Comparison of ENCODE assay signal across 8 mouse cellular contexts in the genomic region with DNA sequence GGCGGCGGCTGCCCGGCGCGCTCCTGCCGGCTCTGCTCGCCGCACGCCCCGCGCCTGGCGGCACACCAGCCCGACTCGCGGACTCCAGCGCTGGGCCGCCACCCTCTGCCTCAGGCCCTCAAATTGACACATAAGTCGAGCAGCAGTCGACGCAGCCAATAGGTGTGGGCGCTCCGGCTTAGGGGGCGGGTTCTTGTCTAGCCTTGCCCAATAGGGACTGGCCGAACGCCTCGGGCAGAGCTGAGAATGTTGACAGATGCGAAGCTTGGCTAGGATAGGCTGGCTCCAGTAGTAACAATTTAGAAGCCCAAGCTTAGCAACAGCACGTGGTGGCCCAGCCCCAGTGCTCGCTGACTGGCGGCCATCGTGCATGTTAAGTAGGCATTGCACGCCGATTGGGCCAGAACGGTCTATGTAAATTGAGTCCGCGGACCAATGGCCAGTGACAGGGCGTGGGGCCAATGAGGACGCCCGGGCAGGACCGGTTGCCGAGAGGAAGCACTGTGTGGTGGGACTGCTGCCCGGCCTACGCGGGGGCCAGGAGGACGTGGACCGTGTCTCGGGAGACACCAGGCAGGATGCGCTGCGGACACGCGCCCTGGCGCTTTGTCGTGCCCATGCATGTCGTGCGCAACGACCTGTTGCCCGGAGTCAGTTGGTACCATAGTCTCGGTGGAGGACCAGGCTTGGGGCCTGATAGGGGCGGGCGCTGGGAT. TPM values are rescaled to one million over a fixed set of nuclear protein-coding genes. Genes with fewer than 3 reads are reported as not detected.
DNase-seq lines count a peak whose midpoint lies in the region; ATAC-seq and TF ChIP-seq lines count a peak whose summit lies in the region.

Mxd4 (minus strand) TSS at position 120 of the 716 bp plus-strand sequence.

- TF ChIP-seq CTCF in C2C12 (IDR thresholded peaks at IDR 0.05; ENCODE audit: control insufficient read depth, insufficient read depth, insufficient read length): no peak
- TF ChIP-seq CTCF in brain, embryonic 14.5 days (IDR thresholded peaks at IDR 0.05; ENCODE audit: borderline replicate concordance, extremely low read depth, insufficient read depth, insufficient read length): no peak
- TF ChIP-seq CTCF in liver, adult 2 months (IDR thresholded peaks at IDR 0.05; ENCODE audit: low read depth, low read length): no peak

- H3K4me3 ChIP-seq in C2C12 (ENCODE audit: insufficient read depth, poor library complexity, severe bottlenecking) (peak within 1 kb of the TSS; percentile 39), myocyte (peak within 1 kb of the TSS; percentile 52)
- peak within 1 kb of the TSS; percentile 77 for H3K4me3 ChIP-seq in erythroblast, embryonic 14.5 days (replicated peaks)
- H3K4me3 ChIP-seq in heart, embryonic 11.5 days (ENCODE audit: low read depth, low read length): peak within 1 kb of the TSS; percentile 92
- H3K4me3 ChIP-seq in kidney, embryonic 16.5 days (ENCODE audit: low read length): peak within 1 kb of the TSS; percentile 94
- H3K4me3 ChIP-seq in liver, adult 2 months (ENCODE audit: insufficient read depth, low read depth, low read length): peak within 1 kb of the TSS; percentile 68

- H3K36me3 ChIP-seq in C2C12 (ENCODE audit: control insufficient read depth, insufficient read depth) (no peaks in the 10 kb centered on the region), myocyte (ENCODE audit: control insufficient read depth, insufficient read depth) (no peaks in the 10 kb centered on the region)
- H3K36me3 ChIP-seq in erythroblast, embryonic 14.5 days (ENCODE audit: control insufficient read depth): no peaks in the 10 kb centered on the region
- peaks cover 3% of the 10 kb centered on the region; the same call in 1 of the 2 replicates for H3K36me3 ChIP-seq in heart, embryonic 11.5 days (ENCODE audit: control insufficient read depth, insufficient read depth, low read length)
- peaks cover 4% of the 10 kb centered on the region for H3K36me3 ChIP-seq in kidney, embryonic 16.5 days (ENCODE audit: insufficient read depth, low read length)
- no peaks in the 10 kb centered on the region for H3K36me3 ChIP-seq in liver, adult 2 months (ENCODE audit: control insufficient read depth, insufficient read depth, low read length)
- H3K36me3 ChIP-seq in splenic B cell, adult 2 months (ENCODE audit: control insufficient read depth, insufficient read depth, low read length, poor library complexity, severe bottlenecking): no peaks in the 10 kb centered on the region; the same call in 1 of the 2 replicates

- H3K9ac ChIP-seq in heart, embryonic 11.5 days (ENCODE audit: low read depth, low read length): peak within 1 kb of the TSS; percentile 90
- H3K9ac ChIP-seq in kidney, embryonic 16.5 days (replicated peaks; ENCODE audit: low read length): peak within 1 kb of the TSS; percentile 85
- H3K9ac ChIP-seq in liver, adult 2 months (ENCODE audit: low read depth, low read length): peak within 1 kb of the TSS; percentile 84

- peak; percentile 100 for DNase-seq in brain, embryonic 14.5 days (ENCODE audit: low read depth)
- DNase-seq in liver, adult 2 months (ENCODE audit: extremely low read depth, low read depth, low spot score): peak; percentile 100
- peak; percentile 99 for DNase-seq in splenic B cell, adult 2 months (ENCODE audit: low read depth, low spot score)

- peaks cover 36% of the 10 kb centered on the region for H3K4me1 ChIP-seq in erythroblast, embryonic 14.5 days (ENCODE audit: control insufficient read depth)
- H3K4me1 ChIP-seq in heart, embryonic 11.5 days (ENCODE audit: control insufficient read depth, insufficient read depth, low read length): peaks cover 48% of the 10 kb centered on the region
- peaks cover 43% of the 10 kb centered on the region for H3K4me1 ChIP-seq in kidney, embryonic 16.5 days (ENCODE audit: insufficient read depth, low read length)
- peaks cover 26% of the 10 kb centered on the region for H3K4me1 ChIP-seq in liver, adult 2 months (ENCODE audit: control insufficient read depth, insufficient read depth, low read length)

- H3K27me3 ChIP-seq in C2C12 (ENCODE audit: control insufficient read depth, insufficient read depth, insufficient read length): no peaks in the 10 kb centered on the region
- peaks cover 4% of the 10 kb centered on the region; the same call in 1 of the 2 replicates for H3K27me3 ChIP-seq in erythroblast, embryonic 14.5 days (ENCODE audit: control insufficient read depth)
- H3K27me3 ChIP-seq in heart, embryonic 11.5 days (ENCODE audit: control insufficient read depth, insufficient read depth, low read length): no peaks in the 10 kb centered on the region
- H3K27me3 ChIP-seq in kidney, embryonic 16.5 days (ENCODE audit: insufficient read depth, low read length): no peaks in the 10 kb centered on the region
- H3K27me3 ChIP-seq in liver, adult 2 months (ENCODE audit: control insufficient read depth, insufficient read depth, low read length): no peaks in the 10 kb centered on the region
- H3K27me3 ChIP-seq in myocyte (ENCODE audit: control insufficient read depth, insufficient read depth, insufficient read length): no peaks in the 10 kb centered on the region
- no peaks in the 10 kb centered on the region for H3K27me3 ChIP-seq in splenic B cell, adult 2 months (ENCODE audit: control insufficient read depth, insufficient read depth, low read length, poor library complexity, severe bottlenecking)

- no peaks in the 10 kb centered on the region for H3K79me3 ChIP-seq in C2C12 (ENCODE audit: low read depth)

- H3ac ChIP-seq in C2C12 (ENCODE audit: control insufficient read depth, insufficient read length, low read depth): peak within 1 kb of the TSS; percentile 69
- H3ac ChIP-seq in myocyte (ENCODE audit: control insufficient read depth, insufficient read length): peak within 1 kb of the TSS; percentile 43

- no peaks in the 10 kb centered on the region for H3K9me3 ChIP-seq in erythroblast, embryonic 14.5 days (ENCODE audit: control insufficient read depth, low read length)
- no peaks in the 10 kb centered on the region for H3K9me3 ChIP-seq in heart, embryonic 11.5 days (replicated peaks; ENCODE audit: control insufficient read depth, low read length)
- H3K9me3 ChIP-seq in kidney, embryonic 16.5 days (ENCODE audit: low read length): no peaks in the 10 kb centered on the region

- peak; percentile 79 for TF ChIP-seq POLR2A in brain, embryonic 14.5 days (IDR thresholded peaks at IDR 0.05; ENCODE audit: borderline replicate concordance, extremely low read depth, insufficient read depth, insufficient read length, poor library complexity, severe bottlenecking)
- TF ChIP-seq POLR2A in liver, adult 2 months (IDR thresholded peaks at IDR 0.05; ENCODE audit: extremely low read depth, insufficient read depth, low read length): peak; percentile 95
- TF ChIP-seq POLR2A in myocyte (IDR thresholded peaks at IDR 0.05; ENCODE audit: insufficient read length, low read depth): peak; percentile 99

- 0% methylated on average over 58 of the region's 60 CpGs for WGBS in heart, embryonic 11.5 days (ENCODE audit: insufficient replicate concordance)
- WGBS in kidney, embryonic 16.5 days: under 1% methylated on average over 59 of the region's 60 CpGs
- under 1% methylated on average over 59 of the region's 60 CpGs for WGBS in liver, adult 2 months

- peak within 1 kb of the TSS; percentile 91 for H3K27ac ChIP-seq in heart, embryonic 11.5 days (ENCODE audit: low read depth, low read length)
- peak within 1 kb of the TSS; percentile 93 for H3K27ac ChIP-seq in kidney, embryonic 16.5 days (ENCODE audit: low read length)
- peak within 1 kb of the TSS; percentile 83 for H3K27ac ChIP-seq in liver, adult 2 months (replicated peaks; ENCODE audit: insufficient read depth, low read depth, low read length)

- H3K4me2 ChIP-seq in heart, embryonic 11.5 days: peak within 1 kb of the TSS; percentile 90
- H3K4me2 ChIP-seq in kidney, embryonic 16.5 days (replicated peaks; ENCODE audit: low read depth, low read length): peak within 1 kb of the TSS; percentile 85
- peak within 1 kb of the TSS; percentile 96 for H3K4me2 ChIP-seq in myocyte (ENCODE audit: low read depth)

- peak; percentile 98 for ATAC-seq in heart, embryonic 11.5 days (replicated peaks; ENCODE audit: insufficient number of reproducible peaks, low FRiP score, low TSS enrichment)
- ATAC-seq in kidney, embryonic 16.5 days (ENCODE audit: low FRiP score, low TSS enrichment): peak; percentile 99

- H3K79me2 ChIP-seq in C2C12 (ENCODE audit: control insufficient read depth, insufficient read depth) (no peaks in the 10 kb centered on the region), myocyte (ENCODE audit: control insufficient read depth, insufficient read depth) (no peaks in the 10 kb centered on the region)
- peaks cover 30% of the 10 kb centered on the region for H3K79me2 ChIP-seq in liver, adult 2 months (ENCODE audit: control insufficient read depth, insufficient read depth, low read length)

TF ChIP-seq in C2C12, 6 proteins besides CTCF, POLR2A, EP300 and RAD21:
- TF ChIP-seq USF1 (IDR thresholded peaks at IDR 0.05; ENCODE audit: low read depth) (peak; percentile 78), MYOD1 (IDR thresholded peaks at IDR 0.05; ENCODE audit: control insufficient read depth, insufficient read length, low read depth) (no peak), CEBPB (IDR thresholded peaks at IDR 0.05; ENCODE audit: low read depth) (no peak), FOSL1 (IDR thresholded peaks at IDR 0.05; ENCODE audit: insufficient read depth, low read length, poor library complexity, severe bottlenecking) (no peak), MAX (IDR thresholded peaks at IDR 0.05) (peak; percentile 94), MYOG (IDR thresholded peaks at IDR 0.05; ENCODE audit: control insufficient read depth, extremely low read depth, insufficient read length) (no peak)

TF ChIP-seq in myocyte, 11 proteins besides CTCF, POLR2A, EP300 and RAD21 (continues in another document):
- TF ChIP-seq TCF12 (IDR thresholded peaks at IDR 0.05; ENCODE audit: insufficient read depth, poor library complexity, severe bottlenecking) (no peak), MYOG (IDR thresholded peaks at IDR 0.05; ENCODE audit: control insufficient read depth in 1 of 3, insufficient read depth in 1 of 3, insufficient read length in 2 of 3, low read depth in 2 of 3) (peak in 2 of 3 experiments; percentile 7 to 20), MAX (IDR thresholded peaks at IDR 0.05; ENCODE audit: low read depth) (no peak), SRF (IDR thresholded peaks at IDR 0.05; ENCODE audit: control insufficient read depth, insufficient read length, low read depth) (peak; percentile 58), POLR2AphosphoS2 (IDR thresholded peaks at IDR 0.05; ENCODE audit: insufficient read length, low read depth) (peak; percentile 97), REST (IDR thresholded peaks at IDR 0.05; ENCODE audit: insufficient read depth, insufficient read length) (no peak)

RNA-seq across cellular contexts. Expression of gene Mxd4, which starts in this region (rescaled TPM):
- polyA plus RNA-seq in C2C12 (2012; fragmentation: generic; extraction: Trizol) (15.3 TPM), myocyte (2012; fragmentation: generic; extraction: Trizol) (26.4 TPM)
- 89.3 and 99.7 TPM in 2 replicates for polyA plus RNA-seq in brain, embryonic 14.5 days (2012; rRNA removed)
- polyA plus RNA-seq in erythroblast, embryonic 14.5 days (2012): 0.34 and 0.42 TPM in 2 replicates
- 23.3 and 26.7 TPM in 2 replicates for polyA plus RNA-seq in heart, embryonic 11.5 days (2014; fragmentation: Nextera tagmentation; extraction: Ambion mirVana)
- 50.2 and 50.9 TPM in 2 replicates for polyA plus RNA-seq in kidney, embryonic 16.5 days (2015; fragmentation: Nextera tagmentation; extraction: Ambion mirVana)
- total RNA-seq in liver, adult 2 months (2014; rRNA removed): 43.6 and 53.5 TPM in 2 replicates
- polyA plus RNA-seq in liver, adult 2 months (2012; rRNA removed): 111 and 125 TPM in 2 replicates

Comparison
In these comparisons a context has a peak if more than half of its experiments do, and no peak if none do; other contexts are left out.
1. Peak in every context shown above with its lines: DNase-seq, ATAC-seq, H3K4me3 ChIP-seq and H3K27ac ChIP-seq.
2. RNA of gene Mxd4 (polyA plus RNA-seq): 111 to 125 TPM in liver, adult 2 months, 89.3 to 99.7 TPM in brain, embryonic 14.5 days, 50.2 to 50.9 TPM in kidney, embryonic 16.5 days, 26.4 TPM in myocyte (single experiment), 23.3 to 26.7 TPM in heart, embryonic 11.5 days and 15.3 TPM in C2C12 (single experiment); 0.34 to 0.42 TPM in erythroblast, embryonic 14.5 days; every median in the first group is over 10 times any median in the second.
3. H3K4me3 ChIP-seq: peak in every context shown above with its lines; median percentile 94 in kidney, embryonic 16.5 days; 92 in heart, embryonic 11.5 days; 77 in erythroblast, embryonic 14.5 days; 68 in liver, adult 2 months; 52 in myocyte; 39 in C2C12.